Mouse (Mus musculus): ENCODE results near the gene Igdcc3. TPM values are rescaled to one million over a fixed set of nuclear protein-coding genes. Genes with fewer than 3 reads are reported as not detected.

The Igdcc3 gene
- polyA plus RNA-seq (2015; fragmentation: Illumina TruSeq; extraction: RNeasy Lipid Tissue Mini Kit (QIAGEN cat#74804); ENCODE audit: insufficient read depth, low read depth, low replicate concordance) = not detected

GRCm38 (mm10) chr9:65140936-65141305, at the start of gene Igdcc3:
Igdcc3 (plus strand) TSS chr9:65141189.

GRCm38 (mm10) chr9:65100991-65101685, 39.9 kb upstream of the Igdcc3 start, which contains the start of gene Igdcc4:
Igdcc4 (plus strand) TSS chr9:65101486.

GRCm38 (mm10) chr9:65195053-65195452, 54.1 kb downstream of the Igdcc3 start, which contains the start of gene Parp16:
Parp16 (plus strand) TSS chr9:65195353.

Other genes starting within 250 kb of the Igdcc3 start
- gene Slc24a1, start 189.6 kb upstream of the Igdcc3 start, polyA plus RNA-seq (2015; fragmentation: Illumina TruSeq; extraction: RNeasy Lipid Tissue Mini Kit (QIAGEN cat#74804); ENCODE audit: insufficient read depth, low read depth, low replicate concordance) = not detected
- 2.7 TPM for gene Ints14, start 180.3 kb upstream of the Igdcc3 start, polyA plus RNA-seq (2015; fragmentation: Illumina TruSeq; extraction: RNeasy Lipid Tissue Mini Kit (QIAGEN cat#74804); ENCODE audit: insufficient read depth, low read depth, low replicate concordance)
- gene Hacd3, start 119.5 kb upstream of the Igdcc3 start, polyA plus RNA-seq (2015; fragmentation: Illumina TruSeq; extraction: RNeasy Lipid Tissue Mini Kit (QIAGEN cat#74804); ENCODE audit: insufficient read depth, low read depth, low replicate concordance) = 10.8 TPM
- 16.6 TPM for gene Dpp8, start 108.8 kb upstream of the Igdcc3 start, polyA plus RNA-seq (2015; fragmentation: Illumina TruSeq; extraction: RNeasy Lipid Tissue Mini Kit (QIAGEN cat#74804); ENCODE audit: insufficient read depth, low read depth, low replicate concordance)
- 0.94 TPM for gene Igdcc4, start 39.7 kb upstream of the Igdcc3 start, polyA plus RNA-seq (2015; fragmentation: Illumina TruSeq; extraction: RNeasy Lipid Tissue Mini Kit (QIAGEN cat#74804); ENCODE audit: insufficient read depth, low read depth, low replicate concordance)
- 10.2 TPM for gene Parp16, start 54.2 kb downstream of the Igdcc3 start, polyA plus RNA-seq (2015; fragmentation: Illumina TruSeq; extraction: RNeasy Lipid Tissue Mini Kit (QIAGEN cat#74804); ENCODE audit: insufficient read depth, low read depth, low replicate concordance)
- 5.6 TPM for gene Cilp, start 124.0 kb downstream of the Igdcc3 start, polyA plus RNA-seq (2015; fragmentation: Illumina TruSeq; extraction: RNeasy Lipid Tissue Mini Kit (QIAGEN cat#74804); ENCODE audit: insufficient read depth, low read depth, low replicate concordance)
- 8.9 TPM for gene Clpx, start 153.1 kb downstream of the Igdcc3 start, polyA plus RNA-seq (2015; fragmentation: Illumina TruSeq; extraction: RNeasy Lipid Tissue Mini Kit (QIAGEN cat#74804); ENCODE audit: insufficient read depth, low read depth, low replicate concordance)
- gene Pdcd7, start 204.9 kb downstream of the Igdcc3 start, polyA plus RNA-seq (2015; fragmentation: Illumina TruSeq; extraction: RNeasy Lipid Tissue Mini Kit (QIAGEN cat#74804); ENCODE audit: insufficient read depth, low read depth, low replicate concordance) = 3.5 TPM
- gene Ubap1l, start 219.9 kb downstream of the Igdcc3 start, polyA plus RNA-seq (2015; fragmentation: Illumina TruSeq; extraction: RNeasy Lipid Tissue Mini Kit (QIAGEN cat#74804); ENCODE audit: insufficient read depth, low read depth, low replicate concordance) = not detected